Mouse (Mus musculus) small intestine, adult 2 months (tissue): ENCODE measurements at regions not wholly inside any gene's neighbourhood (a gene's known extent, or its start where the extent isn't known, plus 50 kb on each side); places are given as distances from the start of the nearest gene placed in this dataset.

Experiments used
- CTCF ChIP-seq: fragments of 200-500 bp; IDR thresholded peaks from 2 replicates; pipeline ENCODE4 v1.5.1; 2012; ENCODE audit warnings: low read depth, mild to moderate bottlenecking, control low read depth, inconsistent platforms, low read length, moderate library complexity, mixed read lengths; ENCODE audit not compliant: insufficient replicate concordance, insufficient read length; ENCODE audit errors: extremely low read depth
- POLR2A ChIP-seq: fragments of 200-500 bp; IDR thresholded peaks from 2 replicates; pipeline ENCODE4 v1.6.1; 2012; ENCODE audit warnings: low read depth, mild to moderate bottlenecking, control low read depth, inconsistent platforms, low read length, moderate library complexity

DNA sequence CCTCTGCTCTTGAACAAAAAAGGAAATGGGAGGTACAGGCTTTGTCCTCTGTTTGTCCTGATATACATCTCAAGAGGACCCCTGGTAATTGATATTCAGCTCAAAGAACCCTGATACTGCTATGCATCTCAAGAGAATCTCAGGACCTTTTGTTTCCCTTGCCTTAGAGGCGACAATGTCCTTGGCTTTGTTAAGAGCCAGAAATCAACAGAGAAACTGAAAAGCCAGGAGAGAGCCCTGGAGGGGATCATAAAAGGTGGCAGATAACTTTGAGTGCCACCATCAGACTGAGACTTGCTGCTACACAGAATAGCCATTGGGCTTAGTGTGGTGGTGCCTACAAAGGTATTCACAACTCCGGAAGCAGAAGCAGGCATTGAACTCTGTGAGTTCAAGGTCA, 74.3 kb upstream of the Gadd45a start:
- TF ChIP-seq CTCF, result no peak
- no peak for TF ChIP-seq POLR2A
